Mouse (Mus musculus) intestine, embryonic 16.5 days (tissue): ENCODE results near the gene Tmem132b. TPM values are rescaled to one million over a fixed set of nuclear protein-coding genes. Genes with fewer than 3 reads are reported as not detected.
A peak's percentile ranks its signal among the peaks of the same experiment; 100 is the strongest.

Source experiments
- ATAC-seq: fragments of 200-750 bp; cut with Nextera tagmentation; 2 replicates; pipeline ENCODE4 v1.8.0; 2017; ENCODE audit warnings: moderate TSS enrichment, moderate library complexity
- H3K27ac ChIP-seq: fragments of 300-500 bp; sonication (generic); 2 replicates; pipeline ENCODE4 v1.5.1; 2014; ENCODE audit warnings: mild to moderate bottlenecking, low read length
- H3K27me3 ChIP-seq: fragments of 300-500 bp; sonication (generic); replicated peaks from 2 replicates; pipeline ENCODE4 v1.6.1; 2014; ENCODE audit warnings: low read length, control low read depth, mixed read lengths; ENCODE audit not compliant: control insufficient read depth, insufficient read depth
- H3K36me3 ChIP-seq: fragments of 300-500 bp; sonication (generic); 2 replicates; pipeline ENCODE4 v1.6.1; 2014; ENCODE audit warnings: low read length, control low read depth; ENCODE audit not compliant: control insufficient read depth, insufficient read depth
- H3K4me1 ChIP-seq: fragments of 300-500 bp; sonication (generic); 2 replicates; pipeline ENCODE4 v1.6.1; 2014; ENCODE audit warnings: low read length, control low read depth, mixed read lengths; ENCODE audit not compliant: control insufficient read depth, insufficient read depth
- H3K4me2 ChIP-seq: fragments of 300-500 bp; sonication (generic); 2 replicates; pipeline ENCODE4 v1.6.1; 2014; ENCODE audit warnings: low read depth, low read length, control low read depth
- H3K4me3 ChIP-seq: fragments of 300-500 bp; sonication (generic); 2 replicates; pipeline ENCODE4 v1.5.1; 2014; ENCODE audit warnings: mild to moderate bottlenecking, low read length
- H3K9ac ChIP-seq: fragments of 300-500 bp; sonication (generic); 2 replicates; pipeline ENCODE4 v1.6.1; 2014; ENCODE audit warnings: low read depth, low read length
- H3K9me3 ChIP-seq: fragments of 300-500 bp; sonication (generic); 2 replicates; pipeline ENCODE4 v1.6.1; 2016; ENCODE audit warnings: low read length, control low read depth; ENCODE audit not compliant: control insufficient read depth
- WGBS: fragments of 180-500 bp; shearing (Covaris S2); extraction: QIAGEN DNeasy Blood & Tissue Kit; methylation state at CpG from one replicate; pipeline ENCODE4 v1.1.7; 2014; 5-methylcytosine and 5-hydroxymethylcytosine counted together
- polyA plus RNA-seq: library from polyadenylated mRNA; unstranded; fragments of >200 nt; fragmentation: Nextera tagmentation; extraction: Ambion mirVana; gene quantifications from 2 replicates; pipeline ENCODE4 v1.2.1, GENCODE M21; 2015

Tmem132b gene
- polyA plus RNA-seq, 1 experiment from 2014 or later, result 0.11 TPM

DNA sequence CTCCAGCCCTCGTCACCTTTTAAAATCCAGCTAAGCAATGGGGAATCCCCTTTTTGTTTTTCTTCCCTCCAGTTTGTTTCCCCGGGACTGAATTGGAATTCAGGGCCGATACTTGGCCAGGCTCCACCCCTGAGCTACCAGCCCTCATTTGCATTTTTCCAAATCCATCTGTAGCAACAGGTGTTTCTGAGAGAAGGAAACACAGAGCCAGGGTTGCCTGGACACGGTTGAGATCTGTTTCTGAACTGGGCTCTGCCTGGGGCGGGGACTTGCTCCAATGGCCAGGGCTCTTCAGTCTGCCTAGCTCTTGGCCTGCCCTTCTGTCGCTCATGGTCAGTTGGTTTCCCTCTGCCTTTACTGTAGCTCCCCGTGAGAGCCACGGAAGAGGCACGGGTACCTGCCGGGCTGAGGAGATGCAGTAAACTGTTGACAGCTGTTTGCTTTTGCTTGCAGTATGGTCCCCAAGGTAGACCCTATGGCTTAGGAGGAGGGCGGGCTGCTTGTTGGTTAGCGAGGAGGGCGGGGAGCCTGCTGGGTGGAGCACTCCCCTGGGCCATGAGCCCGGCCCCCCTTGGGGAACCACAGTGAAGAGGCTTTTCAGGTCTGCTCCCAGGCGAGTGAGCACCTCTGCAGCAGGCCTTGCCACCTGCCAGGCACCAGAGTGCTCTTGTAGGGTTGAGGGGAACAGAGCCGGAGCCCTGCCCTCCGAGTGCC lies 39.0 kb upstream of the Tmem132b start:
- Histone ChIP-seq H3K9ac (no peak overlapping the region), H3K4me2 (no peak overlapping the region), H3K4me3 (no peak overlapping the region), H3K27me3 (no peaks in the 10 kb centered on the region), H3K4me1 (no peaks in the 10 kb centered on the region), H3K36me3 (peaks cover 6% of the 10 kb centered on the region), H3K27ac (no peak overlapping the region), H3K9me3 (no peaks in the 10 kb centered on the region)
- WGBS, result 73% methylated on average over 17 of the region's 17 CpGs
- peak; percentile 17; the same call in 1 of the 2 replicates for ATAC-seq

DNA sequence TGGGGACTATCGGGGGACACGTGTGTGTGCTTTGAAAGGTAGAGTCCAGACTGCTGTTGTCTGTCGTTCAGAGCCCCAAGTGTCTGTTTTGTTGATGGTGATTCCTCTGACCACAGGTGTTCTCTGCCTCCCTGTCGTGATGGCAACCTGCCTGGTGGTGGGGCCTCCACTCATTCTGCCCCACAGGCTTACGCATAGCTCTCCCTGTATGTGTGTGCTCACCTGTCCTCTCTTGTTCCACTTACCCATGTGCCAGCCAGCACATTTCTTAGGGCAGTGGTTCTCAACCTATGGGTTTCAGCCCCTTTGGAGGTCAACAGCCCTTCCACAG lies 38.5 kb upstream of the Tmem132b start:
- Histone ChIP-seq H3K4me2 (no peak overlapping the region), H3K27ac (no peak overlapping the region), H3K4me3 (no peak overlapping the region), H3K36me3 (peaks cover 6% of the 10 kb centered on the region), H3K9me3 (no peaks in the 10 kb centered on the region), H3K27me3 (no peaks in the 10 kb centered on the region), H3K9ac (no peak overlapping the region), H3K4me1 (no peaks in the 10 kb centered on the region)
- no peak for ATAC-seq
- WGBS, result 75% methylated on average over 5 of the region's 5 CpGs

DNA sequence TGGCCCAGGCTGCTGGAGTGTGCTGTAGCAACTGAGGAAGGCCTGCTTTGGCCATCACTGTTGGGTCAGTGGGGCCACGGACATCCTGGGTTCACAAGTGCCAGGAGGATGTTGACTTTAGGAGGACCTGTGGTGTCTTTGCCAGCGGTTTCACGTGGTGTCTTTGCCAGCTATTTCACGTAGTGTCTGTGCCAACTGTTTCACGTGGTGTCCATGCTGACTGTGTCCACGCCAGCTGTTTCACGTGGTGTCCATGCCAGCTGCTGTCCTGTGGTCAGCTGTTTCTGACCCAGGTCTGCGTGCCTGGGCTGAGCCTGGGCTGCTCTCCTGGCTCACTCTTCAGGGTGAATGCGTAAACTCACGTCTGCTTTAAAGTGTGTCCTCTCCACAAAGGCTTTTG lies 35.9 kb upstream of the Tmem132b start:
- no peak overlapping the region for H3K4me2 ChIP-seq
- no peak overlapping the region for H3K9ac ChIP-seq
- no peaks in the 10 kb centered on the region for H3K4me1 ChIP-seq
- H3K9me3 ChIP-seq, result no peaks in the 10 kb centered on the region
- no peak overlapping the region for H3K27ac ChIP-seq
- no peaks in the 10 kb centered on the region for H3K27me3 ChIP-seq
- H3K4me3 ChIP-seq, result no peak overlapping the region
- ATAC-seq, result no peak
- 94% methylated on average over 10 of the region's 10 CpGs for WGBS
- peaks cover 2% of the 10 kb centered on the region; the same call in 1 of the 2 replicates for H3K36me3 ChIP-seq

DNA sequence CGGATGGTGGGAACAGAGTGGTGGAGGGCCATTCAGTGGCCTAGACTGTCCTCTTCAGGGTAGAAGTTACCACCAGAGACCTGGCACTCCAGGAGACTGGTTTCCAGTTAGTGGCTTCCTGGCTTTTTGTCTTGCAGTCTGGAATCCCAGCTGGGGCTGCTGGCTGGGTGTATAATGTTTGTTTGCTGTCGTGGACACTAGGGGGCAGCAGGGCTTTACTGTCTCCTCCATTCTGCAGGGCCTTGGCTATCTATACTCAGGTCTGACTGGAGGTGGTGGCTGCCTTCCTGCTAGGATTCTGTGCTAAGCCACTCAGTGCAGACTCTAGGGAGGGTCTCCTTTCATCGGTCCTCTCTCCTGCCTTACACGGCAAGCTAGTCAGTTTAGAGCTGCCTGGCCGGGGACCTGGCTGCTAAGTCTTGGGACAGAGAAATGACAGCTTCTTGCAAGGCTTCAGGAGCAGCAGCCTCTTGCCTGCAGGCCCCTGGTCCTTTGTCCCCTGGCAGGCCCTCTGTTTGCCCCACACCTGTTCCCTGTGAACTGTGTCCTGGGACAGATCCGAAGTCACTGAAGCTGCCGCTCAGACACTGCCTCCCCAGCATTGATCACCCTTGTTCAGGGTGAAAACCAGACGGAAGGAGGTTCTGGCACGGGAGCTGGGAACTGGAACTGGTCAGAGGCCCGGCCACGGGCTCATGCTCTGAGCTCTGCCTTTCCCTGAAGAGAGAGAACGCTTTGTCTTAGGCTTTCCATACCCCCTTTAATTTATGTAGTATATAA lies 33.6 kb upstream of the Tmem132b start:
- H3K27ac ChIP-seq, result no peak overlapping the region

DNA sequence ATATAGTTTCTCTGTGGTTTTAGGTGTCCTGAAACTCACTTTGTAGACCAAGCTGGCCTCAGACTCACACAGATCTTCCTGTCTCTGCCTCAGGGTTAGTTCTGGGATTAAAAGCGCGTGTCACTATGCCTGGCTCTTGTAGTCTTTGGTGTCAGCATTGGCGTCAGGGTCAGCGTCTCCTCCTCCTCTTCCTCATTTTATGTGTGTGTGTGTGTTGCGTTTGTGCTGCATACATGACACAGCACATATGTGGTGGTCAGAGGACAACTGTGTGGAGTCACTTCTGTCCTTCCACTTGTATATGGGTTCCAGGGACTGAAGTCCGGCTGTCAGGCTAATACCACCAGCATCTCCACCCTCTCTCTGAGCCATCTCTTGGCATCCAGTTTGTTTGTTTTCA lies 30.1 kb upstream of the Tmem132b start:
- peaks cover 7% of the 10 kb centered on the region; the same call in 1 of the 2 replicates for H3K36me3 ChIP-seq
- ATAC-seq, result no peak
- H3K4me2 ChIP-seq, result no peak overlapping the region
- H3K4me3 ChIP-seq, result no peak overlapping the region
- no peaks in the 10 kb centered on the region for H3K27me3 ChIP-seq
- no peak overlapping the region for H3K9ac ChIP-seq
- no peak overlapping the region for H3K27ac ChIP-seq
- H3K4me1 ChIP-seq, result no peaks in the 10 kb centered on the region
- WGBS, result 89% methylated on average over 6 of the region's 6 CpGs
- no peaks in the 10 kb centered on the region for H3K9me3 ChIP-seq

More for the DNA sequence above, 33.6 kb upstream of the Tmem132b start:
- peak; percentile 76 for ATAC-seq
- 71% methylated on average over 12 of the region's 12 CpGs for WGBS
- peaks cover 2% of the 10 kb centered on the region; the same call in 1 of the 2 replicates for H3K36me3 ChIP-seq
- H3K4me2 ChIP-seq, result no peak overlapping the region
- H3K9me3 ChIP-seq, result no peaks in the 10 kb centered on the region
- no peak overlapping the region for H3K4me3 ChIP-seq
- no peak overlapping the region for H3K9ac ChIP-seq
- no peaks in the 10 kb centered on the region for H3K27me3 ChIP-seq
- H3K4me1 ChIP-seq, result no peaks in the 10 kb centered on the region

DNA sequence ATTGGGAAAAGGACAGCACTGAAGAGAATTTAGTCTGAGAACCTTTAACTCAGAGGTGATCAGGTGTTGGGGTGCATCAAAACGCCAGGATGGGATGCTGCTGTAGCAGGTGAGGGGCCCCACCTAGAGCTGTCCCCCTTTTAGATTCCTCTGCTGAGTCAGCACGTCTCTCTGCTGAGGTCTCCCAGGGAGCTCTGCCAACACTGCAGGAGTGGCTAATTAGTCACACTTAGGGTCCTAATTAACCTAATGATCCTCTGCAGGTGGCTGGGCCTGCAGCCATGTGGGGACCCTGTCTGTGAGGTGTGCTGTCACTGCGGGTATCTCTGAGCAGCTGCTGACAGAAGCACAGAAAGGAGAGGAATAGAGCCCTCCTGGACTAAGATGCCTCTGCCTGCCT lies 29.4 kb upstream of the Tmem132b start:
- Histone ChIP-seq H3K36me3 (peaks cover 9% of the 10 kb centered on the region; the same call in 1 of the 2 replicates), H3K27me3 (no peaks in the 10 kb centered on the region), H3K4me2 (no peak overlapping the region), H3K9ac (no peak overlapping the region), H3K4me3 (no peak overlapping the region), H3K9me3 (no peaks in the 10 kb centered on the region), H3K27ac (no peak overlapping the region), H3K4me1 (no peaks in the 10 kb centered on the region)
- WGBS, result 62% methylated on average over 3 of the region's 3 CpGs
- ATAC-seq, result no peak

DNA sequence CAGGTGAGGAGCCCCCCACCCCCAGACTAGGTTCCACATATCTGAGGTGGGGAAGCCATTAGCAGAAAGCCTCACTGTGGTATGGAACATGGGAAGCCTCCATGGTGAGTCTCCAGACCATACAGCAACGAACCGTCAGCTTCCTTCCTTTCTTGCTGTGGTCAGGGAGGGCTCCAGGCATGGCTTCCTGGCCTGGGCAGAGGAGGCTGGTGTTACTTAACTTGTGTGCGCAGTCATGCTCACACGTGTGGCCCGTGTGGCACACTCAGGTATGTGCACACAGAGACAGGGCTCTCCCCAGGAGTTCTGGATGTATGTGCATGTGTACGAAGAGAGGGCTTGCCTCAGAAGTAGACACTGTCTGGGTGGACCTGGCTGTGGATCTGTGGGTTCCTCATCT lies 27.9 kb upstream of the Tmem132b start:
- no peak for ATAC-seq
- Histone ChIP-seq H3K9ac (no peak overlapping the region), H3K36me3 (peaks cover 11% of the 10 kb centered on the region; the same call in 1 of the 2 replicates), H3K4me3 (no peak overlapping the region), H3K9me3 (no peaks in the 10 kb centered on the region), H3K27me3 (no peaks in the 10 kb centered on the region), H3K4me1 (no peaks in the 10 kb centered on the region), H3K27ac (no peak overlapping the region), H3K4me2 (no peak overlapping the region)
- 90% methylated on average over 6 of the region's 6 CpGs for WGBS

DNA sequence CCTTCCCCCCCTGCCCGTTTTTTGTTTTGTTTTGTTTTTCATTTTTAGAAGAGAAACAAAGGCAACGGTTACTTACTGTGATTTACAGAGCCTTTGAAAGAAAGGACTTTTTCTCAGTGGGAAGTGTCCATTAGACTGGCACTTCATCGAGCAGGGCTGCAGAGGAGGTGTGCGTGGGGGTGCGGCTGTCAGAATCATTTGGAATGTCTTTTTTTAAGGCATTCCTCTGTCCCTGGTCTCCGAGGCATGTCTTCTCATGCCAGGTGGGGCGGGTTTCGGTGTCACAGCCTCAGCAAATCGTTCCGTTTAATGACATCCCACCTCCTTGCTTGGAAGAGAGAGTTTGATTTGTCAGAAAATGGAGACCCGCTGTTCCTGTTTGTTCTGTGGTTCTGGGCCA lies 26.9 kb upstream of the Tmem132b start:
- H3K27me3 ChIP-seq, result no peaks in the 10 kb centered on the region
- no peak overlapping the region for H3K4me3 ChIP-seq
- no peaks in the 10 kb centered on the region for H3K4me1 ChIP-seq
- H3K36me3 ChIP-seq, result peaks cover 19% of the 10 kb centered on the region
- no peak overlapping the region for H3K27ac ChIP-seq
- 76% methylated on average over 11 of the region's 11 CpGs for WGBS
- H3K9me3 ChIP-seq, result no peaks in the 10 kb centered on the region
- no peak overlapping the region for H3K4me2 ChIP-seq
- H3K9ac ChIP-seq, result no peak overlapping the region
- ATAC-seq, result no peak

DNA sequence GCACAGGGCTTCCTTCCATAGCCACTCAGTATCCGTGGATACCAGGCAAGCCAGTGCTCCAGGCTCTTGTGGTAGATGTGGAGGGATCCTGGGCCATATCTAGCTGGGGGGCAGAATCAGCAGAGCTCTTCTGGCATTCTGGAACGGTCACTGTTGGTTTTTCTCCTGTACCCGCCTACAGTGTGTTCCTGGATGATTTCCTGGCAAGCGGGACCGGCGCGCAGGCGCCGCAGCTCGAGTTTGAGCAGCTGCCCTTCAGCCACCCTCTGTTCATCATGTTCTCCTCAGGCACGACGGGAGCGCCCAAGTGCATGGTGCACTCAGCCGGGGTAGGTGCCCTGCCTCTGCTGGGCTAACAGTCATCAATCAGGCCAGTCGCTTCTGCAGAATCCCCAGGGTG lies 25.6 kb upstream of the Tmem132b start:
- no peaks in the 10 kb centered on the region for H3K4me1 ChIP-seq
- H3K9me3 ChIP-seq, result no peaks in the 10 kb centered on the region
- H3K4me3 ChIP-seq, result no peak overlapping the region
- WGBS, result 75% methylated on average over 15 of the region's 15 CpGs
- H3K36me3 ChIP-seq, result peaks cover 21% of the 10 kb centered on the region
- H3K9ac ChIP-seq, result no peak overlapping the region
- H3K27ac ChIP-seq, result no peak overlapping the region
- H3K27me3 ChIP-seq, result no peaks in the 10 kb centered on the region
- no peak for ATAC-seq
- no peak overlapping the region for H3K4me2 ChIP-seq
